Mouse (Mus musculus) spleen, adult 2 months (tissue): Measurements from ENCODE around the gene Txndc17.

ENCODE experiments used
- CTCF ChIP-seq: fragments of 200-500 bp; IDR thresholded peaks from 2 replicates; pipeline ENCODE4 v1.5.1; 2011; ENCODE audit warnings: mild to moderate bottlenecking, inconsistent platforms; ENCODE audit not compliant: insufficient read depth, insufficient read length, insufficient replicate concordance; ENCODE audit errors: extremely low read depth
- POLR2A ChIP-seq: fragments of 200-500 bp; IDR thresholded peaks from 2 replicates; pipeline ENCODE4 v1.6.1; 2011; ENCODE audit warnings: low read depth, low read length, inconsistent platforms

DNA sequence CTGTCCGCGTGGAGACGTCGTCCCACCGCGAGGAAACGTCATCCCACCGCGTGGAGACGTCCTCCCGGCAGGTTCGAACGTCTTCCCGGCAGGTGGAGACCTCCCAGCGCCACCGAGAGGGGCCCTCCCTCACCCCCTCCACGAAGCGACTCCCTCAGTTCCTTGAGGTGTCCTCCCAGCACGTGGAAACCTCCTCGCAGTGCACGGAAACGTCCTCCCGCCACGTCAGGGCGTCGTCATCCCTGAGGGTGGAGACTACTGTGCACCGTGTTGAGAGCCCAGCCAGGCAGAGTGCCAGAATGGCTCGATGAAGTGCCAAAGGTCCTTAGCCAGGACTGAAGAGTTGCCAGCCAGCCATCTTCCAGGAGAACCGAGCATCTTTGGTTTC lies 8.1 kb downstream of the Txndc17 start, which contains the start of gene Med31:
- TF ChIP-seq CTCF (no peak), POLR2A (no peak)
